Comparison of ENCODE assay signal across 13 mouse cellular contexts in genomic region chr4:32575165-32575564, GRCm38 (mm10). TPM values are rescaled to one million over a fixed set of nuclear protein-coding genes. Genes with fewer than 3 reads are reported as not detected.
DNase-seq lines count a peak whose midpoint lies in the region; ATAC-seq and TF ChIP-seq lines count a peak whose summit lies in the region.
"Had no signal": no experiment of that assay in that cellular context is flagged by ENCODE, and none has a peak within 500 bp of the region (broad histone marks: within the 10 kb centered on the region; RNA-seq: fewer than 3 reads in every experiment).

No protein-coding gene starts in this region.

- no peaks in the 10 kb centered on the region for H3K4me1 ChIP-seq in lung, embryonic 14.5 days (ENCODE audit: insufficient read depth)

- 60% methylated on average over 9 of the region's 9 CpGs for WGBS in lung, embryonic 14.5 days

- no peaks in the 10 kb centered on the region for H3K27me3 ChIP-seq in lung, embryonic 14.5 days (ENCODE audit: insufficient read depth, low read length)
- H3K27me3 ChIP-seq: lung, embryonic 15.5 days had no signal

- DNase-seq in adrenal gland, postnatal 14 days, result peak; percentile 21
- DNase-seq in adrenal gland, postnatal 4 days (ENCODE audit: low spot score in 2 of 2), result no peak
- DNase-seq in spleen, postnatal 36 days (ENCODE audit: low spot score in 2 of 2), result peak; percentile 43 to 48
- no peak for DNase-seq in spleen, postnatal 10 days (ENCODE audit: low spot score in 2 of 2)
- peak; percentile 42 for DNase-seq in lung, embryonic 14.5 days
- no peak for DNase-seq in kidney, adult 9 months
- no peak for DNase-seq in natural killer cell, adult 2 months (ENCODE audit: low spot score in 2 of 2)

- H3K27ac ChIP-seq in lung, embryonic 14.5 days (ENCODE audit: low read depth), result no peak overlapping the region
- H3K27ac ChIP-seq: lung, embryonic 15.5 days had no signal

- TF ChIP-seq CTCF in lung, embryonic 14.5 days (IDR thresholded peaks at IDR 0.05; ENCODE audit: low read depth), result no peak

- ATAC-seq in lung, embryonic 14.5 days (ENCODE audit: insufficient read depth), result no peak
- ATAC-seq in monocyte, adult 5-6 weeks (replicated peaks; ENCODE audit: insufficient number of reproducible peaks, low FRiP score, low TSS enrichment, poor library complexity, severe bottlenecking), result peak; percentile 47

- H3K36me3 ChIP-seq in lung, embryonic 14.5 days (ENCODE audit: insufficient read depth), result peaks cover 17% of the 10 kb centered on the region; the same call in 1 of the 2 replicates
- H3K36me3 ChIP-seq: G1E; lung, embryonic 15.5 days had no signal

- H3K4me2 ChIP-seq in lung, embryonic 14.5 days, result no peak overlapping the region
- H3K4me2 ChIP-seq: lung, embryonic 15.5 days had no signal

- no peak overlapping the region for H3K4me3 ChIP-seq in lung, embryonic 14.5 days (ENCODE audit: low read depth, low read length)
- H3K4me3 ChIP-seq: lung, embryonic 15.5 days; myocyte had no signal

- H3K9me3 ChIP-seq in lung, embryonic 14.5 days (ENCODE audit: low read depth, low read length), result no peaks in the 10 kb centered on the region
- H3K9me3 ChIP-seq: G1E; lung, embryonic 15.5 days had no signal

- no peak overlapping the region for H3K9ac ChIP-seq in lung, embryonic 14.5 days
- H3K9ac ChIP-seq: lung, embryonic 15.5 days had no signal

RNA-seq across cellular contexts. Expression of gene Gja10, which starts 27.4 kb away (rescaled TPM):
- total RNA-seq in adrenal gland, postnatal 14 days (2021), result not detected in 2 replicates
- under 1 TPM in 1 of 2 experiments, not detected in 1; 0.23 TPM for total RNA-seq in adrenal gland, postnatal 4 days (2021)
- 0.09 TPM in 1 of 2 replicates, not detected in the other for polyA plus RNA-seq in lung, embryonic 14.5 days (2014; fragmentation: Nextera tagmentation; extraction: Ambion mirVana)
- total RNA-seq in monocyte, adult 5-6 weeks (2017), result 0.29 TPM in 1 of 3 replicates, not detected in the others
- total RNA-seq: G1E; heart, postnatal 10 days had no signal
- polyA plus RNA-seq: G1E; large intestine, adult 2 months; lung, embryonic 15.5 days; myocyte had no signal

RNA-seq across cellular contexts. Expression of gene Casp8ap2, which starts 40.1 kb away (rescaled TPM):
- 9.9 and 13.2 TPM in 2 replicates for total RNA-seq in adrenal gland, postnatal 14 days (2021)
- 10 to 100 TPM; 14.8 to 15.5 TPM for total RNA-seq in adrenal gland, postnatal 4 days (2021)
- 54.3 and 62.3 TPM in 2 replicates for polyA plus RNA-seq in lung, embryonic 14.5 days (2014; fragmentation: Nextera tagmentation; extraction: Ambion mirVana)
- total RNA-seq in monocyte, adult 5-6 weeks (2017), result 39.7 to 46.2 TPM (median 40.0 TPM) in 3 replicates

Comparison
In these comparisons a context has a peak if more than half of its experiments do, and no peak if none do; other contexts are left out.
1. DNase-seq: peak in adrenal gland, postnatal 14 days (single experiment), spleen, postnatal 36 days (2 of 2) and lung, embryonic 14.5 days (single experiment); none in adrenal gland, postnatal 4 days (0 of 2), spleen, postnatal 10 days (0 of 2), kidney, adult 9 months (single experiment) and natural killer cell, adult 2 months (0 of 2).